Mouse (Mus musculus): ENCODE results near the gene Arxes2. TPM values are rescaled to one million over a fixed set of nuclear protein-coding genes. Genes with fewer than 3 reads are reported as not detected.
"Not testable (repeated sequence)": the region's sequence is repeated elsewhere in the genome, so short reads cannot be mapped to it uniquely, and the experiment has no call there.

The Arxes2 gene
- polyA plus RNA-seq, 1 experiment from 2014 or later, result 355 TPM

GRCm38 (mm10) chrX:135973597-135974423, 19.8 kb upstream of the Arxes2 start:
- WGBS, result 61% methylated on average over 10 of the region's 10 CpGs
- H3K27me3 ChIP-seq (ENCODE audit: control insufficient read depth, insufficient read depth, low read depth, low read length), result no peaks in the 10 kb centered on the region
- ATAC-seq, result no peak

GRCm38 (mm10) chrX:135974424-135975225, 19.0 kb upstream of the Arxes2 start:
- Histone ChIP-seq H3K4me2 (ENCODE audit: low read length) (peak overlapping the region; percentile 44), H3K36me3 (ENCODE audit: control insufficient read depth, insufficient read depth, low read length) (no peaks in the 10 kb centered on the region), H3K27ac (ENCODE audit: low read length) (peak overlapping the region; percentile 5; the same call in 1 of the 2 replicates), H3K4me3 (ENCODE audit: low read depth, low read length) (no peak overlapping the region), H3K27me3 (ENCODE audit: control insufficient read depth, insufficient read depth, low read depth, low read length) (no peaks in the 10 kb centered on the region), H3K9ac (ENCODE audit: low read depth, low read length) (peak overlapping the region; percentile 41; the same call in 1 of the 2 replicates), H3K9me3 (replicated peaks; ENCODE audit: control insufficient read depth, low read length, poor library complexity, severe bottlenecking) (no peaks in the 10 kb centered on the region), H3K4me1 (ENCODE audit: control insufficient read depth, insufficient read depth, low read length) (no peaks in the 10 kb centered on the region; the same call in 1 of the 2 replicates)
- ATAC-seq, result peak; percentile 88
- WGBS, result 58% methylated on average over 20 of the region's 20 CpGs

More at GRCm38 (mm10) chrX:135973597-135974423, 19.8 kb upstream of the Arxes2 start:
- H3K4me2 ChIP-seq (ENCODE audit: low read length), result no peak overlapping the region
- no peaks in the 10 kb centered on the region for H3K9me3 ChIP-seq (replicated peaks; ENCODE audit: control insufficient read depth, low read length, poor library complexity, severe bottlenecking)
- no peak overlapping the region for H3K4me3 ChIP-seq (ENCODE audit: low read depth, low read length)
- H3K4me1 ChIP-seq (ENCODE audit: control insufficient read depth, insufficient read depth, low read length), result no peaks in the 10 kb centered on the region; the same call in 1 of the 2 replicates
- no peak overlapping the region for H3K9ac ChIP-seq (ENCODE audit: low read depth, low read length)
- no peak overlapping the region for H3K27ac ChIP-seq (ENCODE audit: low read length)
- H3K36me3 ChIP-seq (ENCODE audit: control insufficient read depth, insufficient read depth, low read length), result no peaks in the 10 kb centered on the region

- H3K9me3 ChIP-seq (replicated peaks; ENCODE audit: control insufficient read depth, low read length, poor library complexity, severe bottlenecking), result no peaks in the 10 kb centered on the region
- no peak overlapping the region for H3K27ac ChIP-seq (ENCODE audit: low read length)
- H3K4me2 ChIP-seq (ENCODE audit: low read length), result peak overlapping the region; percentile 44
- H3K9ac ChIP-seq (ENCODE audit: low read depth, low read length), result peak overlapping the region; percentile 41; the same call in 1 of the 2 replicates
- no peak overlapping the region for H3K4me3 ChIP-seq (ENCODE audit: low read depth, low read length)
- H3K36me3 ChIP-seq (ENCODE audit: control insufficient read depth, insufficient read depth, low read length), result no peaks in the 10 kb centered on the region
- 23% methylated on average over 8 of the region's 8 CpGs for WGBS
- no peaks in the 10 kb centered on the region for H3K27me3 ChIP-seq (ENCODE audit: control insufficient read depth, insufficient read depth, low read depth, low read length)
- no peaks in the 10 kb centered on the region; the same call in 1 of the 2 replicates for H3K4me1 ChIP-seq (ENCODE audit: control insufficient read depth, insufficient read depth, low read length)
- ATAC-seq, result peak; percentile 90
Measured at GRCm38 (mm10) chrX:135975226-135975552, 18.4 kb upstream of the Arxes2 start.

- H3K4me1 ChIP-seq (ENCODE audit: control insufficient read depth, insufficient read depth, low read length), result peaks cover 6% of the 10 kb centered on the region; the same call in 1 of the 2 replicates
- peak overlapping the region; percentile 21; the same call in 1 of the 2 replicates for H3K4me2 ChIP-seq (ENCODE audit: low read length)
- H3K36me3 ChIP-seq (ENCODE audit: control insufficient read depth, insufficient read depth, low read length), result no peaks in the 10 kb centered on the region
- H3K27me3 ChIP-seq (ENCODE audit: control insufficient read depth, insufficient read depth, low read depth, low read length), result no peaks in the 10 kb centered on the region
- 34% methylated on average over 6 of the region's 6 CpGs for WGBS
- 0 out of 2 replicates have a peak overlapping the region, but pooled peaks have one; percentile 31 for H3K9ac ChIP-seq (ENCODE audit: low read depth, low read length)
- ATAC-seq, result peak; percentile 84
- no peak overlapping the region for H3K4me3 ChIP-seq (ENCODE audit: low read depth, low read length)
- peak overlapping the region; percentile 83 for H3K27ac ChIP-seq (ENCODE audit: low read length)
- no peaks in the 10 kb centered on the region for H3K9me3 ChIP-seq (replicated peaks; ENCODE audit: control insufficient read depth, low read length, poor library complexity, severe bottlenecking)
Measured at GRCm38 (mm10) chrX:135984539-135985260, 8.9 kb upstream of the Arxes2 start.

- H3K4me3 ChIP-seq (ENCODE audit: low read depth, low read length), result no peak overlapping the region
- no peak for ATAC-seq
- peaks cover 6% of the 10 kb centered on the region; the same call in 1 of the 2 replicates for H3K4me1 ChIP-seq (ENCODE audit: control insufficient read depth, insufficient read depth, low read length)
- H3K27me3 ChIP-seq (ENCODE audit: control insufficient read depth, insufficient read depth, low read depth, low read length), result no peaks in the 10 kb centered on the region
- H3K4me2 ChIP-seq (ENCODE audit: low read length), result no peak overlapping the region
- H3K9me3 ChIP-seq (replicated peaks; ENCODE audit: control insufficient read depth, low read length, poor library complexity, severe bottlenecking), result no peaks in the 10 kb centered on the region
- H3K36me3 ChIP-seq (ENCODE audit: control insufficient read depth, insufficient read depth, low read length), result no peaks in the 10 kb centered on the region
- 93% methylated on average over 3 of the region's 3 CpGs for WGBS
- H3K27ac ChIP-seq (ENCODE audit: low read length), result no peak overlapping the region
- no peak overlapping the region for H3K9ac ChIP-seq (ENCODE audit: low read depth, low read length)
Measured at GRCm38 (mm10) chrX:135986267-135986666, 7.4 kb upstream of the Arxes2 start.

GRCm38 (mm10) chrX:135990661-135991060, 3.0 kb upstream of the Arxes2 start:
- no peaks in the 10 kb centered on the region for H3K27me3 ChIP-seq (ENCODE audit: control insufficient read depth, insufficient read depth, low read depth, low read length)
- no peak overlapping the region for H3K9ac ChIP-seq (ENCODE audit: low read depth, low read length)
- no peak overlapping the region for H3K4me3 ChIP-seq (ENCODE audit: low read depth, low read length)
- WGBS, result 68% methylated on average over 2 of the region's 2 CpGs
- no peak overlapping the region for H3K4me2 ChIP-seq (ENCODE audit: low read length)
- no peak for ATAC-seq
- H3K4me1 ChIP-seq (ENCODE audit: control insufficient read depth, insufficient read depth, low read length), result no peaks in the 10 kb centered on the region
- no peaks in the 10 kb centered on the region for H3K9me3 ChIP-seq (replicated peaks; ENCODE audit: control insufficient read depth, low read length, poor library complexity, severe bottlenecking)
- H3K36me3 ChIP-seq (ENCODE audit: control insufficient read depth, insufficient read depth, low read length), result no peaks in the 10 kb centered on the region
- H3K27ac ChIP-seq (ENCODE audit: low read length), result no peak overlapping the region

GRCm38 (mm10) chrX:135993192-135993594, 431 bp upstream of the Arxes2 start:
- H3K4me1 ChIP-seq (ENCODE audit: control insufficient read depth, insufficient read depth, low read length); H3K36me3 ChIP-seq (ENCODE audit: control insufficient read depth, insufficient read depth, low read length); H3K27me3 ChIP-seq (ENCODE audit: control insufficient read depth, insufficient read depth, low read depth, low read length); H3K9me3 ChIP-seq (replicated peaks; ENCODE audit: control insufficient read depth, low read length, poor library complexity, severe bottlenecking); H3K9ac ChIP-seq (ENCODE audit: low read depth, low read length); H3K4me3 ChIP-seq (ENCODE audit: low read depth, low read length): not testable (repeated sequence)
- peak overlapping the region; percentile 55; the same call in 1 of the 2 replicates for H3K27ac ChIP-seq (ENCODE audit: low read length)
- H3K4me2 ChIP-seq (ENCODE audit: low read length), result 0 out of 2 replicates have a peak overlapping the region, but pooled peaks have one; percentile 25
- ATAC-seq, result peak; percentile 95
- 39% methylated on average over 2 of the region's 3 CpGs for whole genome bisulfite sequencing

GRCm38 (mm10) chrX:136007199-136007843, 13.7 kb downstream of the Arxes2 start:
- H3K9me3 ChIP-seq (replicated peaks; ENCODE audit: control insufficient read depth, low read length, poor library complexity, severe bottlenecking), result no peaks in the 10 kb centered on the region
- no peak overlapping the region for H3K4me3 ChIP-seq (ENCODE audit: low read depth, low read length)
- H3K27me3 ChIP-seq (ENCODE audit: control insufficient read depth, insufficient read depth, low read depth, low read length), result no peaks in the 10 kb centered on the region
- no peak overlapping the region for H3K9ac ChIP-seq (ENCODE audit: low read depth, low read length)
- no peaks in the 10 kb centered on the region for H3K36me3 ChIP-seq (ENCODE audit: control insufficient read depth, insufficient read depth, low read length)
- whole genome bisulfite sequencing, result 29% methylated on average over 4 of the region's 5 CpGs
- ATAC-seq, result no peak
- no peak overlapping the region for H3K27ac ChIP-seq (ENCODE audit: low read length)
- H3K4me2 ChIP-seq (ENCODE audit: low read length), result no peak overlapping the region
- no peaks in the 10 kb centered on the region for H3K4me1 ChIP-seq (ENCODE audit: control insufficient read depth, insufficient read depth, low read length)
